Mouse (Mus musculus) hindbrain, postnatal 0 days (tissue): Measurements from ENCODE around the gene Slc36a2. TPM values are rescaled to one million over a fixed set of nuclear protein-coding genes. Genes with fewer than 3 reads are reported as not detected.

Experiments
- ATAC-seq: fragments of 200-750 bp; cut with Nextera tagmentation; 2 replicates; pipeline ENCODE4 v1.8.0; 2017; ENCODE audit warnings: mild to moderate bottlenecking, moderate TSS enrichment, moderate library complexity
- DNase-seq: peaks from one replicate; pipeline ENCODE4 v3.0.0-alpha.2; 2015; ENCODE audit warnings: low spot score
- H3K27ac ChIP-seq: fragments of 300-500 bp; sonication (generic); 2 replicates; pipeline ENCODE4 v1.5.1; 2014; ENCODE audit warnings: mild to moderate bottlenecking
- H3K27me3 ChIP-seq: fragments of 300-500 bp; sonication (generic); 2 replicates; pipeline ENCODE4 v1.6.1; 2014; ENCODE audit warnings: low read length, mixed read lengths; ENCODE audit not compliant: insufficient read depth
- H3K36me3 ChIP-seq: fragments of 300-500 bp; sonication (generic); 2 replicates; pipeline ENCODE4 v1.6.1; 2014; ENCODE audit warnings: low read length, mixed read lengths; ENCODE audit not compliant: insufficient read depth
- H3K4me1 ChIP-seq: fragments of 300-500 bp; sonication (generic); 2 replicates; pipeline ENCODE4 v1.6.1; 2014; ENCODE audit warnings: antibody characterized with exemption, low read length, mixed read lengths; ENCODE audit not compliant: insufficient read depth
- H3K4me2 ChIP-seq: fragments of 300-500 bp; sonication (generic); 2 replicates; pipeline ENCODE4 v1.6.1; 2014; ENCODE audit warnings: low read depth, mild to moderate bottlenecking, low read length, moderate library complexity, mixed read lengths
- H3K4me3 ChIP-seq: fragments of 300-500 bp; sonication (generic); 2 replicates; pipeline ENCODE4 v1.5.1; 2014; ENCODE audit warnings: low read length
- H3K9ac ChIP-seq: fragments of 300-500 bp; sonication (generic); replicated peaks from 2 replicates; pipeline ENCODE4 v1.6.1; 2014; ENCODE audit warnings: mild to moderate bottlenecking, low read length, moderate library complexity, mixed read lengths
- H3K9me3 ChIP-seq: fragments of 300-500 bp; sonication (generic); 2 replicates; pipeline ENCODE4 v1.6.1; 2016; ENCODE audit warnings: low read length, mixed read lengths
- CTCF ChIP-seq: IDR thresholded peaks from 2 replicates; pipeline ENCODE4 v1.5.1; 2016; ENCODE audit warnings: antibody characterized with exemption, control low read depth, low read depth
- WGBS: fragments of 180-500 bp; shearing (Covaris S2); extraction: QIAGEN DNeasy Blood & Tissue Kit; methylation state at CpG from one replicate; pipeline ENCODE4 v1.1.7; 2014; 5-methylcytosine and 5-hydroxymethylcytosine counted together
- polyA plus RNA-seq: library from polyadenylated mRNA; unstranded; fragments of >200 nt; fragmentation: Nextera tagmentation; extraction: Ambion mirVana; gene quantifications from 2 replicates; pipeline ENCODE4 v1.2.1, GENCODE M21; 2015
- total RNA-seq: library from RNA; depleted of rRNA; stranded (reverse); fragments of >200 nt; gene quantifications from 2 replicates; pipeline ENCODE4 v1.2.3, GENCODE M21; 2014

Slc36a2 gene
- total and polyA plus RNA-seq, 2 experiments from 2014 or later = 0.84 to 0.94 TPM

DNA sequence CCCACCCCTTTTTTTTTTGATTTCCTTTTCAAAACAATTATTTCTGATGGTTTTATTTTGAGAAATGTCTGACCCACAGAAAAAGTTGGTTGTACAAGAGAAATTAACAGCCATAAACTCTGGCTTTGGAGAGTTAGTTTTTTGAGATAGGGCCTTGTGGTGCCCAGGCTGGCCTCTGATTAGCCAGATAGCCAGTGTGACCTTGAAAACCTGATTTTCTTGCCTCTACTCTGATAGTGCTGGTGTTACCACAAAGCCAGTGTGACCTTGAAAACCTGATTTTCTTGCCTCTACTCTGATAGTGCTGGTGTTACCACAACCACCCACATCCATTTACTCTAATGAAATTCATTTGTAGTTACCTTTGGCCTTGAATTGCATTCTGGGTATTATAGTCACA is 47.2 kb downstream of the Slc36a2 start:
- no peak for ATAC-seq
- no peaks in the 10 kb centered on the region for H3K27me3 ChIP-seq
- no peaks in the 10 kb centered on the region for H3K9me3 ChIP-seq
- no peak overlapping the region for H3K9ac ChIP-seq
- no peaks in the 10 kb centered on the region for H3K36me3 ChIP-seq
- no peak overlapping the region for H3K27ac ChIP-seq
- no peak overlapping the region for H3K4me3 ChIP-seq
- no peak overlapping the region for H3K4me2 ChIP-seq
- no peak for TF ChIP-seq CTCF
- no peaks in the 10 kb centered on the region for H3K4me1 ChIP-seq
- no peak for DNase-seq

DNA sequence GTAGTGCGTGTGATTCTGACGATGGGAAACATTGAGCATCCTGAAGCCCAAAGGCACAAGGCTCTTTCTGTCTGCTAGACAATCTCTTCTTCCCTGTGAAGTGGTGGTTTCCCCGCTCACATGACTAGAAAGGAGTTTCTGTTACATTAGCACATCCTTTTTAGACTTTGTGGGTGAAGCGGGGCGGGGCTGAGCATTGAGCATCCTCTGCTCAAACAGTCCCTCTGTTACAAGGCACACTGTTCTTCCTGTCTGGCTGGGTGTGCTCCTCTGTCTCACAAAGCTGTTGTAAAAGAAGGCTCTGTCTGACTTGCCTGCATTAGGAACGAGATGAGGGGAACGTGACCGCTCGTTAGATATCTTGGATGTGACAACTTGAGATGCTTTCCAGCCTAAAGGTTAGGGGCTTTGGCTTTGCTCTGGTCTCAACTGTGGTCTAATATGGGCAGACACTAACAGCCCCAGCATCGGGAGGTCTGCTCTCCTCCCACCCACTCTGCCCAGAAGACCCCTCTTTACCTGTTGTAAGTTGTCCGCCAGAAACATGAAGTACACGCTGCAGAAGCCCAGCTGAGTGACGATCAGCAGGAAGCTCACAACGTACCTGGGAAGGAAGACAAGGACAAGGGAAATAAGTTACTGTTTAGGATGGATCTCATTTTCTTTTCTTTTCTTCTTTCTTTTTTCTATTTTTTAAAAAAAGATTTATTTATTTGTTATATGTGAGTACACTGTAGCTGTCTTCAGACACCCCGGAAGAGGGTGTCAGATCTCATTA is 47.9 kb downstream of the Slc36a2 start:
- H3K9ac ChIP-seq = no peak overlapping the region
- H3K9me3 ChIP-seq = no peaks in the 10 kb centered on the region
- H3K4me3 ChIP-seq = no peak overlapping the region
- H3K4me1 ChIP-seq = no peaks in the 10 kb centered on the region
- no peak for DNase-seq
- H3K27me3 ChIP-seq = no peaks in the 10 kb centered on the region
- 77% methylated on average over 15 of the region's 15 CpGs for WGBS
- ATAC-seq = peak; percentile 38; the same call in 1 of the 2 replicates
- H3K27ac ChIP-seq = no peak overlapping the region
- no peak for TF ChIP-seq CTCF
- H3K4me2 ChIP-seq = no peak overlapping the region
- H3K36me3 ChIP-seq = no peaks in the 10 kb centered on the region

DNA sequence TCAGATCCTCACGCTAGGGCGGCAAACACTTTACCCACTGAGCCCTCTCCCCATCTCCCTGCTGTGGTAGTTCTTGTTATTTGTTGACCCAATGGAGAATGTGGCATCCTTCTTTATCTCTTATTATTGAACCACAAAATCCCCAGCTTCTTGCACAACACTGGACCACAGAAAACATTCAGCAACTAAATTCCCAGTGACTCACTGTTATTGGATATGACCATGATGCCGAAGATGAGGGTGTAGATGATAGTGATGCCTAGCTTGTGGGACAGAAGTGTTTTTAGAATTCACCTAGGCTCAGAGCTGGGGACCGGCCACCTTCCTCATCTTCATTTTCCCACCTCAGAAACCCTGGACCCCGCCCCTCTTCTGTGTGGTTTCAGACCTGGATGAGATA is 50.0 kb downstream of the Slc36a2 start:
- Histone ChIP-seq H3K27me3 (no peaks in the 10 kb centered on the region), H3K36me3 (no peaks in the 10 kb centered on the region), H3K27ac (no peak overlapping the region), H3K9me3 (no peaks in the 10 kb centered on the region), H3K4me3 (no peak overlapping the region), H3K4me2 (no peak overlapping the region), H3K9ac (no peak overlapping the region), H3K4me1 (no peaks in the 10 kb centered on the region)
- DNase-seq (no peak), ATAC-seq (no peak)
- 84% methylated on average over 5 of the region's 5 CpGs for WGBS
- no peak for TF ChIP-seq CTCF

DNA sequence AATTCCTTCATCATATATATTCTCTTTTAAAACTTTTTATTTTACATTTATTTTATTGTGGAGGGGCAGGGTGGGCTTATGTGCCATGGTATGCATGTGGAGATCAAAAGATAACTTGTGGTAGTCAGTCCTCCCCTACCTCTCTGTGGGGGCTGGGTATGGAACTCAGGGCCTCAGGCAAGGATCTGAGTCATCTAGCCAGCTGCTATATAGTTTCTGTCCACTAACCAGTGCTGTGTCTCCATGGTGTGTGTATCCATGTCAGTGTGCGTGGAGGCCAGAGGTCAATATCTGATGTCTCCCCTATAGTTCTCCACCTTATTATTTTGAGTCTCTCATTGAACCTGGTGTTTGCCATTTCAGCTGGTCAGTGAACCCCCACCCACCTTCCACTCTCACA is 50.5 kb downstream of the Slc36a2 start:
- no peak for DNase-seq
- no peaks in the 10 kb centered on the region for H3K36me3 ChIP-seq
- H3K27me3 ChIP-seq = no peaks in the 10 kb centered on the region
- H3K4me1 ChIP-seq = no peaks in the 10 kb centered on the region
- 93% methylated on average over 1 of the region's 1 CpGs for WGBS
- H3K9me3 ChIP-seq = no peaks in the 10 kb centered on the region
- no peak overlapping the region for H3K27ac ChIP-seq
- no peak for ATAC-seq
- no peak overlapping the region for H3K4me3 ChIP-seq
- no peak overlapping the region for H3K4me2 ChIP-seq
- no peak for TF ChIP-seq CTCF
- H3K9ac ChIP-seq = no peak overlapping the region

DNA sequence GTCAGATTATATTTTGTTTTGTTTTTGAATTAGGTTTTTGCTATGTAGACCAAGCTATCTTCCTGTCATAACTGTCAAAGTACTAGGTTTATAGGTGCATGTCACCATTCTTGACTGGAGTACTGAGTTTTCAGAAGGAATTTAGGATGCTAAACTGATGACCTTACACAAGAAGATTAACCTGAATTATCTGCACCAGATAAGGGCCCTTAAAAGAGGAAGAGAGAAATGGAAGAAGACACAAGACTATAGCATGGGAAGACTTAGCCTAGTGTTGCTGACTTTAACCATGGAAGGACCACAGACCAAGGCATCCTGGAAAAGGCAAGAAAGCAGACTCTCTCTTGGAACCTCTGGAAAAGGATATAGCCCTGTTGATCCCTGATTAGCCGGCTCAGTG is 51.7 kb downstream of the Slc36a2 start:
- WGBS = 97% methylated on average over 1 of the region's 1 CpGs
- ATAC-seq = no peak

DNA sequence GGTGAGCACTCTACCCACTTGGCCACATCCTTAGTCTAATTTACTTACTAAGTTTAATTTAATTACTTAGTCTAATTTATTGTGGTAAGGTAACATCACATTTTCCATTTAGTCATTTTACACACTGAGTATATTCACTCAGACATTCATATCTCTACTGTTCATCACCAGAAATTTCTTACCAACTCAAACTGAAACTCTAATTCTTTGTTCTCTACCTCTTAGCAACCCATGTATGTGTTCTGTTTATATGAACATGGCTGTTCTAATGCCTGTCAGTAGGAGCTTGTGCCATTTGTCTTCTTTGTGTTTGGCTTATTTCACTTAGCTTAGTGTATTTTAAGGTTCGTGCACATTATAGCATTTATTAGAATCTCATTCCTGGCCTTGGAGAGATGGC is 52.9 kb downstream of the Slc36a2 start:
- no peaks in the 10 kb centered on the region for H3K4me1 ChIP-seq
- ATAC-seq = no peak
- no peaks in the 10 kb centered on the region for H3K9me3 ChIP-seq
- no peak overlapping the region for H3K9ac ChIP-seq
- TF ChIP-seq CTCF = no peak
- H3K27ac ChIP-seq = no peak overlapping the region
- DNase-seq = no peak
- WGBS = 84% methylated on average over 1 of the region's 1 CpGs
- H3K27me3 ChIP-seq = no peaks in the 10 kb centered on the region
- no peak overlapping the region for H3K4me2 ChIP-seq
- H3K4me3 ChIP-seq = no peak overlapping the region
- no peaks in the 10 kb centered on the region for H3K36me3 ChIP-seq

More for the DNA sequence above, 51.7 kb downstream of the Slc36a2 start:
- Histone ChIP-seq H3K9ac (no peak overlapping the region), H3K4me1 (no peaks in the 10 kb centered on the region), H3K9me3 (no peaks in the 10 kb centered on the region), H3K36me3 (no peaks in the 10 kb centered on the region), H3K4me2 (no peak overlapping the region), H3K27me3 (no peaks in the 10 kb centered on the region), H3K4me3 (no peak overlapping the region), H3K27ac (no peak overlapping the region)
- DNase-seq = no peak
- TF ChIP-seq CTCF = no peak

DNA sequence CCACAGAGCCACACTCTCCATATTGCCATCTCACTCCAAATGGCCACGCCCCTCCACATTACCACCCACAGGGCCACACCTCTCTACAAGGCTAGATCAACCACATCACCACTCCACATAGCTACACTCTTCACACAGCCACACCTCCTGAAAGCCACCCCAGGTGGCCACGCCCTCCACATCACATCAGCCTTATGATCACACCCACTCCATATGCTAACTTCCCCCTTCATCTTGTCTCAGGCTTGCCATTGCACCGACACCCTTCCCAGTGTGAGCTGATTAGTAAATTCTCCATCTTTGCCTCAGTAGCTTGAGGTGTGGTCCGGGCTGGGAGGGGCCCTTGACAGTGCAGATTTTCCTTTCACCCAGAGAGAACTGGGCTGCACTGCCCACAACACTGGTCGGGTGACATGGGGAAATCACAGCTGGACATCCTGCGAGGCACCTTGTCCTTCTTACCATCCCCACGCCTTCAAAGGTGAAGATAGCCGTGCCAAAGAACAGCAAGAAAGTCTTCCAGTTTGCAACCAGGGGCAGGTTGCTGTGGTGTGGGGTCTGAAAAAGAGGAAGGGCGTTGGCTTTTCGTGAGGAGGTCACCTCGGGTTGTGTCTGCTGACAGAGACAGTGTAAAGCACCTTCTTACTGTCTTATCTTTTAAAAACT is 53.7 kb downstream of the Slc36a2 start:
- 88% methylated on average over 11 of the region's 11 CpGs for whole genome bisulfite sequencing
- DNase-seq (no peak), ATAC-seq (no peak)
- no peaks in the 10 kb centered on the region for H3K4me1 ChIP-seq
- no peak overlapping the region for H3K27ac ChIP-seq
- H3K9me3 ChIP-seq = no peaks in the 10 kb centered on the region
- H3K9ac ChIP-seq = no peak overlapping the region
- no peak overlapping the region for H3K4me3 ChIP-seq
- H3K4me2 ChIP-seq = no peak overlapping the region
- no peaks in the 10 kb centered on the region for H3K27me3 ChIP-seq
- no peak for TF ChIP-seq CTCF
- H3K36me3 ChIP-seq = no peaks in the 10 kb centered on the region
